Mouse (Mus musculus) bone marrow macrophage, adult 2 months (primary cell): ENCODE data around the gene Col15a1.

Source experiments
- CTCF ChIP-seq: IDR thresholded peaks from 2 replicates; pipeline ENCODE4 v1.5.1; 2012; ENCODE audit warnings: low read depth, mild to moderate bottlenecking, low read length, moderate library complexity
- POLR2A ChIP-seq: IDR thresholded peaks from 2 replicates; pipeline ENCODE4 v1.6.1; 2012; ENCODE audit warnings: mild to moderate bottlenecking, low read depth, low read length, borderline replicate concordance

DNA sequence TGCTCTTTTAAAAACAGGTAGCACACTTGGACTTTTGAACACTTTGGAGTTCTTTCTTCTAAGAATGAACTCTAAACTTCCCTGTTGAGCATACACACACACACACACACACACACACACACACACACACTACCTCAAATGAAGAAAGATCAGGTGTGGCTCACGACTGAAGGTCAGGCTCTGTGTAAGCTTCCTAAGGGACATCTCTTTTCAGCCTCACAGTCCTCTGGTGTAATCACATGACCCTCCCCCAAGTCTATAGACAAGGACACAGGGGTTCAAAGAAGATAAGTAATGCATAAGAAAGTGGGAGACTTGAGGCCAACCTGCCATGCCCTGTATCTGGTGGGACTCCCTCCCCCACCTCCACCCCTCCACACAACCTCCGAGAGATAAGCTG lies 82.5 kb downstream of the Col15a1 start:
- TF ChIP-seq CTCF (no peak), POLR2A (no peak)
